In genomic region chr6:142614324-142614723, GRCm38 (mm10) we compare ENCODE assay signal across 12 mouse cellular contexts. TPM values are rescaled to one million over a fixed set of nuclear protein-coding genes. Genes with fewer than 3 reads are reported as not detected.
A peak's percentile ranks its signal among the peaks of the same experiment; 100 is the strongest.
DNase-seq lines count a peak whose midpoint lies in the region; ATAC-seq and TF ChIP-seq lines count a peak whose summit lies in the region.
"Had no signal": no experiment of that assay in that cellular context is flagged by ENCODE, and none has a peak within 500 bp of the region (broad histone marks: within the 10 kb centered on the region; RNA-seq: fewer than 3 reads in every experiment).

No protein-coding gene starts in this region.

- H3K4me2 ChIP-seq in heart, embryonic 12.5 days = no peak overlapping the region
- no peak overlapping the region for H3K4me2 ChIP-seq in kidney, embryonic 14.5 days (replicated peaks; ENCODE audit: low read depth, low read length)
- no peak overlapping the region for H3K4me2 ChIP-seq in midbrain, embryonic 16.5 days (ENCODE audit: low read length)
- H3K4me2 ChIP-seq: forebrain, embryonic 13.5 days; heart, embryonic 15.5 days had no signal

- H3K27me3 ChIP-seq in heart, embryonic 12.5 days (replicated peaks) = no peaks in the 10 kb centered on the region
- no peaks in the 10 kb centered on the region for H3K27me3 ChIP-seq in kidney, embryonic 14.5 days (ENCODE audit: control insufficient read depth, insufficient read depth, low read length)
- H3K27me3 ChIP-seq in midbrain, embryonic 16.5 days (ENCODE audit: control insufficient read depth, insufficient read depth, low read depth, low read length) = no peaks in the 10 kb centered on the region
- H3K27me3 ChIP-seq: forebrain, embryonic 13.5 days; heart, embryonic 15.5 days had no signal

- no peak for TF ChIP-seq POLR2A in brain, embryonic 14.5 days (IDR thresholded peaks at IDR 0.05; ENCODE audit: borderline replicate concordance, extremely low read depth, insufficient read depth, insufficient read length, poor library complexity, severe bottlenecking)

- peak; percentile 59 for DNase-seq in heart, adult 8-10 months (ENCODE audit: low spot score)
- peak; percentile 15 for DNase-seq in Muller cell, postnatal 12 days (ENCODE audit: inconsistent ontology term)
- peak; percentile 64 for DNase-seq in brain, embryonic 14.5 days (ENCODE audit: low read depth)
- DNase-seq in layer of hippocampus, adult 9-10 months (ENCODE audit: low spot score) = peak; percentile 13
- DNase-seq: kidney, adult 9 months had no signal

- no peaks in the 10 kb centered on the region for H3K9me3 ChIP-seq in heart, embryonic 12.5 days (replicated peaks)
- no peaks in the 10 kb centered on the region for H3K9me3 ChIP-seq in kidney, embryonic 14.5 days (ENCODE audit: control insufficient read depth, low read length)
- no peaks in the 10 kb centered on the region for H3K9me3 ChIP-seq in midbrain, embryonic 16.5 days (replicated peaks; ENCODE audit: control insufficient read depth, low read length, poor library complexity, severe bottlenecking)
- H3K9me3 ChIP-seq: forebrain, embryonic 13.5 days; heart, embryonic 15.5 days had no signal

- WGBS in heart, embryonic 12.5 days = 79% methylated on average over 10 of the region's 10 CpGs
- WGBS in kidney, embryonic 14.5 days = 73% methylated on average over 10 of the region's 10 CpGs
- WGBS in midbrain, embryonic 16.5 days = 74% methylated on average over 10 of the region's 10 CpGs

- peaks cover 25% of the 10 kb centered on the region for H3K36me3 ChIP-seq in heart, embryonic 12.5 days
- no peaks in the 10 kb centered on the region for H3K36me3 ChIP-seq in kidney, embryonic 14.5 days (ENCODE audit: control insufficient read depth, insufficient read depth, low read length)
- H3K36me3 ChIP-seq in midbrain, embryonic 16.5 days (ENCODE audit: control insufficient read depth, insufficient read depth, low read length) = no peaks in the 10 kb centered on the region

- no peak overlapping the region for H3K4me3 ChIP-seq in heart, embryonic 12.5 days
- H3K4me3 ChIP-seq in kidney, embryonic 14.5 days (ENCODE audit: low read length) = no peak overlapping the region
- no peak overlapping the region for H3K4me3 ChIP-seq in midbrain, embryonic 16.5 days (ENCODE audit: low read depth, low read length)
- H3K4me3 ChIP-seq: forebrain, embryonic 13.5 days; heart, embryonic 15.5 days had no signal

- peaks cover 18% of the 10 kb centered on the region for H3K4me1 ChIP-seq in heart, embryonic 12.5 days (replicated peaks)
- H3K4me1 ChIP-seq in kidney, embryonic 14.5 days (ENCODE audit: control insufficient read depth, insufficient read depth, low read length) = no peaks in the 10 kb centered on the region
- no peaks in the 10 kb centered on the region for H3K4me1 ChIP-seq in midbrain, embryonic 16.5 days (ENCODE audit: control insufficient read depth, insufficient read depth, low read length)
- H3K4me1 ChIP-seq: forebrain, embryonic 13.5 days had no signal

- no peak for TF ChIP-seq CTCF in brain, embryonic 14.5 days (IDR thresholded peaks at IDR 0.05; ENCODE audit: borderline replicate concordance, extremely low read depth, insufficient read depth, insufficient read length)

- ATAC-seq in heart, embryonic 12.5 days (ENCODE audit: insufficient number of reproducible peaks, low FRiP score) = no peak
- no peak for ATAC-seq in kidney, embryonic 14.5 days (ENCODE audit: low FRiP score, low TSS enrichment)
- ATAC-seq in midbrain, embryonic 16.5 days = no peak
- ATAC-seq in frontal cortex, adult (ENCODE audit: low TSS enrichment) = no peak
- ATAC-seq: activated CD4-positive, CD25-positive, alpha-beta regulatory T cell, adult 4 months; forebrain, embryonic 13.5 days had no signal

- H3K27ac ChIP-seq in heart, embryonic 12.5 days (ENCODE audit: poor library complexity, severe bottlenecking) = no peak overlapping the region
- no peak overlapping the region for H3K27ac ChIP-seq in kidney, embryonic 14.5 days (ENCODE audit: low read depth, low read length)
- no peak overlapping the region for H3K27ac ChIP-seq in midbrain, embryonic 16.5 days (ENCODE audit: low read length)
- H3K27ac ChIP-seq: forebrain, embryonic 13.5 days; heart, embryonic 15.5 days had no signal

- no peak overlapping the region for H3K9ac ChIP-seq in heart, embryonic 12.5 days
- H3K9ac ChIP-seq in kidney, embryonic 14.5 days (ENCODE audit: low read depth, low read length) = no peak overlapping the region
- H3K9ac ChIP-seq in midbrain, embryonic 16.5 days (ENCODE audit: low read depth, low read length) = no peak overlapping the region
- H3K9ac ChIP-seq: forebrain, embryonic 13.5 days; heart, embryonic 15.5 days had no signal

RNA-seq across cellular contexts. Expression of gene Kcnj8, which starts 42.9 kb away (rescaled TPM):
- total RNA-seq in heart, adult 8-10 months (2022) = 10 to 100 TPM; 16.2 to 25.0 (median 18.3) TPM
- polyA plus RNA-seq in heart, embryonic 12.5 days (2016; fragmentation: Nextera tagmentation; extraction: Ambion mirVana) = 2.5 TPM in 2 replicates
- polyA plus RNA-seq in brain, embryonic 14.5 days (2012; rRNA removed) = 10.2 and 11.2 TPM in 2 replicates
- polyA plus RNA-seq in kidney, embryonic 14.5 days (2014; fragmentation: Nextera tagmentation; extraction: Ambion mirVana) = 18.8 and 21.0 TPM in 2 replicates
- 14.7 and 15.4 TPM in 2 replicates for polyA plus RNA-seq in midbrain, embryonic 16.5 days (2015; fragmentation: Nextera tagmentation; extraction: Ambion mirVana)

Comparison
In these comparisons a context has a peak if more than half of its experiments do, and no peak if none do; other contexts are left out.
1. DNase-seq: peak in every context shown above with its lines; median percentile 64 in brain, embryonic 14.5 days; 59 in heart, adult 8-10 months; 15 in Muller cell, postnatal 12 days; 13 in layer of hippocampus, adult 9-10 months.